Mouse (Mus musculus) hindbrain, embryonic 11.5 days (tissue): Measurements from ENCODE around the gene Sema3f. TPM values are rescaled to one million over a fixed set of nuclear protein-coding genes. Genes with fewer than 3 reads are reported as not detected.
A peak's percentile ranks its signal among the peaks of the same experiment; 100 is the strongest.

Source experiments
- ATAC-seq: fragments of 200-750 bp; cut with Nextera tagmentation; 2 replicates; pipeline ENCODE4 v1.8.0; 2017; ENCODE audit warnings: mild to moderate bottlenecking, moderate TSS enrichment, moderate library complexity; ENCODE audit not compliant: low FRiP score
- DNase-seq: peaks from one replicate; pipeline ENCODE4 v3.0.0-alpha.2; 2015; ENCODE audit warnings: low spot score
- H3K27ac ChIP-seq: fragments of 300-500 bp; sonication (generic); 2 replicates; pipeline ENCODE4 v1.5.1; 2014; ENCODE audit warnings: mild to moderate bottlenecking, low read depth, low read length
- H3K27me3 ChIP-seq: fragments of 300-500 bp; sonication (generic); 2 replicates; pipeline ENCODE4 v1.6.1; 2014; ENCODE audit warnings: mild to moderate bottlenecking, low read length, moderate library complexity, mixed read lengths; ENCODE audit not compliant: control insufficient read depth, insufficient read depth
- H3K36me3 ChIP-seq: fragments of 300-500 bp; sonication (generic); 2 replicates; pipeline ENCODE4 v1.6.1; 2014; ENCODE audit warnings: mild to moderate bottlenecking, low read length, moderate library complexity, mixed read lengths; ENCODE audit not compliant: control insufficient read depth, insufficient read depth
- H3K4me1 ChIP-seq: fragments of 300-500 bp; sonication (generic); replicated peaks from 2 replicates; pipeline ENCODE4 v1.6.1; 2014; ENCODE audit warnings: low read length, mixed read lengths; ENCODE audit not compliant: control insufficient read depth, insufficient read depth
- H3K4me2 ChIP-seq: fragments of 300-500 bp; sonication (generic); replicated peaks from 2 replicates; pipeline ENCODE4 v1.6.1; 2014; ENCODE audit warnings: mild to moderate bottlenecking, low read depth, low read length
- H3K4me3 ChIP-seq: fragments of 300-500 bp; sonication (generic); 2 replicates; pipeline ENCODE4 v1.5.1; 2014; ENCODE audit warnings: low read depth, low read length
- H3K9ac ChIP-seq: fragments of 300-500 bp; sonication (generic); 2 replicates; pipeline ENCODE4 v1.6.1; 2014; ENCODE audit warnings: low read depth, low read length
- H3K9me3 ChIP-seq: fragments of 300-500 bp; sonication (generic); 2 replicates; pipeline ENCODE4 v1.6.1; 2016; ENCODE audit warnings: low read length; ENCODE audit not compliant: control insufficient read depth
- WGBS: fragments of 180-500 bp; shearing (Covaris S2); extraction: QIAGEN DNeasy Blood & Tissue Kit; methylation state at CpG from one replicate; pipeline ENCODE4 v1.1.7; 2014; 5-methylcytosine and 5-hydroxymethylcytosine counted together
- polyA plus RNA-seq: library from polyadenylated mRNA; unstranded; fragments of >200 nt; fragmentation: Nextera tagmentation; extraction: Ambion mirVana; gene quantifications from 2 replicates; pipeline ENCODE4 v1.2.1, GENCODE M21; 2014

Sema3f gene
- polyA plus RNA-seq, 1 experiment from 2014 or later, result 12.0 TPM

DNA sequence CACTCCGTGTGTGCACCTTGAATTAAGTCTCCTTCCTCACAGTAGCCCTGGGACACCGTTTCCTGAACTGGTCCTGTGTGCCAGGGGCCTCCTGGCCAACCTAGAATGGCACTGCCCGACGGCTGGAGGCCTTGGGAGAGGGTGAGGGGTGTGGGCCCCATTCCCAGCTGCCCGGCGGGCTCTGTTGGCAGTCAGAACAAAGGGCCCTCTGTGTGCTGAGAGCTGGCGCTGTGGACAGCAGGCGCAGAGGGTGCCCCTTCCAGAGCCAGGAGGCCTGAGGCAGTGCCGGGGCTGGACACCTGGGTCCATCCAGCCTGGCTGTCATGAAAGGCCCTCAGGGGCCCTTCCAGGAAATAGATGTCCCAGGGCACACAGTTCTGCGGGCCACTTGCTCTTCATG lies 50.7 kb downstream of the Sema3f start:
- H3K4me1 ChIP-seq, result peaks cover 7% of the 10 kb centered on the region
- WGBS, result 87% methylated on average over 10 of the region's 10 CpGs
- ATAC-seq, result no peak
- H3K9ac ChIP-seq, result no peak overlapping the region
- H3K9me3 ChIP-seq, result no peaks in the 10 kb centered on the region
- H3K27ac ChIP-seq, result no peak overlapping the region
- no peak overlapping the region for H3K4me3 ChIP-seq
- H3K4me2 ChIP-seq, result no peak overlapping the region
- DNase-seq, result no peak
- H3K36me3 ChIP-seq, result no peaks in the 10 kb centered on the region
- H3K27me3 ChIP-seq, result no peaks in the 10 kb centered on the region

DNA sequence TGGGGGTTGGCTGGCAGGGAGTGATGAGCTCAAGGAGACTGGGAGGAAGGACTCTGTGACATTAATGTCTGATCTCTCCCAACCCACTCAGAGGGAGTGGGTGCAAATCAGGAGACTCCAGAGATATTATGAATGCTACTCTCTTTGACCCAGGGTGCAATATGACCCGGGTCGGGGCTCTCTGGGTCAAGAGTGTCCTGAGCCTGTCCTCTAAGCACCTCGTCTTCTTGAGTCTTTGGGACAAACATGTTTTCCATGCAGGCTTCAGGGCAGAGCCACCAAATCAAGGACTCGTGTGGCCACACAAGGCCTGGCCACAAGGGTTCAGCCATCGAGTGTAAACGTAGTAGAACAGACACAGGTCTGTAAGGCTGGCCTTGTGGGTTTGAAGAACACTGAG lies 52.2 kb downstream of the Sema3f start:
- Histone ChIP-seq H3K4me3 (no peak overlapping the region), H3K4me2 (no peak overlapping the region), H3K27ac (no peak overlapping the region), H3K9me3 (no peaks in the 10 kb centered on the region), H3K9ac (no peak overlapping the region), H3K36me3 (no peaks in the 10 kb centered on the region), H3K4me1 (no peaks in the 10 kb centered on the region), H3K27me3 (no peaks in the 10 kb centered on the region)
- 85% methylated on average over 6 of the region's 6 CpGs for WGBS
- ATAC-seq, result no peak
- DNase-seq, result no peak

DNA sequence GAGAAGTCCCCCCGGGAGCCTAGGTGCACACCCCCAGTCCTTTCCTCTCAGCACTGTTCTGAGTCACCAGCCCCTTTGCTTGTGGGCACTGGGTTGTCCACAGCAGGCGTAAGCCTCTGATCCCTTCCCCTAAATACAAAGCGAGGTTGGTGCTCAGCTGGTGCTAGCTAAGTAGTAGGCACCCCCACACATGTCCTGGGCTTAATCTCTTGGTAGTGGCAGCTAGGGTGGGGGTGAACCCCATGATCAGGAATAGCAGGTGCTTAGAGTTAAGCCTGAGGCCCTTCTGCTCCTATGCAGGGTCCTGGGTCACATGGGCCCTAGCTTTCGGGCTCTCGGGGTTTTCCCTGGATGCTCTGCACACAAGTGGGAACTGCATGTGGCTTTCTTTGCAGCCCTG lies 53.1 kb downstream of the Sema3f start:
- Histone ChIP-seq H3K27me3 (no peaks in the 10 kb centered on the region), H3K36me3 (no peaks in the 10 kb centered on the region), H3K4me3 (no peak overlapping the region), H3K9ac (no peak overlapping the region), H3K4me2 (no peak overlapping the region), H3K27ac (no peak overlapping the region), H3K4me1 (no peaks in the 10 kb centered on the region), H3K9me3 (no peaks in the 10 kb centered on the region)
- no peak for DNase-seq
- ATAC-seq, result no peak
- WGBS, result 92% methylated on average over 5 of the region's 5 CpGs

- H3K9ac ChIP-seq, result no peak overlapping the region
- no peaks in the 10 kb centered on the region for H3K36me3 ChIP-seq
- no peaks in the 10 kb centered on the region for H3K27me3 ChIP-seq
- no peak for ATAC-seq
- no peak overlapping the region for H3K27ac ChIP-seq
- WGBS, result 83% methylated on average over 4 of the region's 4 CpGs
- H3K4me3 ChIP-seq, result no peak overlapping the region
- no peaks in the 10 kb centered on the region for H3K4me1 ChIP-seq
- no peak overlapping the region for H3K4me2 ChIP-seq
- H3K9me3 ChIP-seq, result no peaks in the 10 kb centered on the region
- DNase-seq, result no peak
Observed at GRCm38 (mm10) chr9:107654585-107654984, 55.7 kb downstream of the Sema3f start.

- H3K4me1 ChIP-seq, result no peaks in the 10 kb centered on the region
- ATAC-seq (no peak), DNase-seq (no peak)
- no peaks in the 10 kb centered on the region for H3K27me3 ChIP-seq
- WGBS, result 92% methylated on average over 2 of the region's 2 CpGs
- no peak overlapping the region for H3K4me2 ChIP-seq
- no peaks in the 10 kb centered on the region for H3K36me3 ChIP-seq
- H3K9me3 ChIP-seq, result no peaks in the 10 kb centered on the region
- H3K9ac ChIP-seq, result no peak overlapping the region
- H3K4me3 ChIP-seq, result no peak overlapping the region
- H3K27ac ChIP-seq, result no peak overlapping the region
Observed at GRCm38 (mm10) chr9:107653474-107653873, 56.8 kb downstream of the Sema3f start.

DNA sequence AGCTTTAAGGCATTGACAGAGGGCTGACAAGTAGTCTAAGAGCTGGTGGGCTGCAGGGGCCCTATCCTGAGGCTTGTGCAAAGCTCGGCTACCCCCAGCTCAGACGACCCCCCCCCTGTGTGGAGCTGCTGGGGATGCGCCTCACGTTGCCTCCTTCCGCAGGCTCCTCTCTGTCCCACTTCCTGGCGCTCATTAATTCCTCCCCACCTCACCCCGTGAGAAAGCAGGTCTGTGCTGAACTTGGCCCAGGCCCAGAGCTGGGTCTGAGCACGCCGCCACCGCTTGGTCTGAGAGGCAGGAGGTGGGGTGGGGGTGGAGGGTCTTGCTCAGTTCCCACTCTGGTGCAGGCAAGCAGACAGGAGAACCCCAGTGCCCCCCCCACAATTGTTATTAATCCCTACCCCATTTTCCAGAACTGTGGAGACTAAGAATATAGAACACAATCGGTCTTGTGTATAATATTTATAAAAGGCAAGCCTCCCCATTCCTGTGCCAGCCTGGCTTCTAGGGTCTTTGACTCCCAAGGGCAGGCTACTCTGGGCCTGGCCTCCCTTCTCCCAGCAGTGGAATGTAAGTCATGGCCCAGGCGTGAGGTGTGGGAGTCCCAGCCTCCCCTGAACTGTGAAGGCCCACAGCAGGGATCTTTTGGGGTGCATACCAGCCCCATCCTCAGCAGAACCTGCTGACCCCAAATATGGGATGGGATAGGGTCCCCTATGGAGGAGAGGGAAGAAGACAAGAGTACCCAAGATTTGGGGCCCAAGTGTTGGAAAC lies 59.4 kb downstream of the Sema3f start:
- Histone ChIP-seq H3K4me1 (no peaks in the 10 kb centered on the region), H3K4me2 (no peak overlapping the region), H3K9ac (no peak overlapping the region), H3K36me3 (no peaks in the 10 kb centered on the region), H3K27ac (no peak overlapping the region), H3K4me3 (no peak overlapping the region), H3K27me3 (no peaks in the 10 kb centered on the region), H3K9me3 (no peaks in the 10 kb centered on the region)
- 41% methylated on average over 12 of the region's 12 CpGs for WGBS
- no peak for DNase-seq
- ATAC-seq, result peak; percentile 59

GRCm38 (mm10) chr9:107650225-107650624 lies 60.0 kb downstream of the Sema3f start:
- ATAC-seq, result no peak
- Histone ChIP-seq H3K4me3 (no peak overlapping the region), H3K27me3 (no peaks in the 10 kb centered on the region), H3K36me3 (no peaks in the 10 kb centered on the region), H3K4me2 (no peak overlapping the region), H3K9ac (no peak overlapping the region), H3K9me3 (no peaks in the 10 kb centered on the region), H3K4me1 (no peaks in the 10 kb centered on the region), H3K27ac (no peak overlapping the region)
- 77% methylated on average over 7 of the region's 7 CpGs for WGBS
- no peak for DNase-seq

- 88% methylated on average over 3 of the region's 3 CpGs for WGBS
- no peak overlapping the region for H3K4me3 ChIP-seq
- H3K9me3 ChIP-seq, result no peaks in the 10 kb centered on the region
- DNase-seq (no peak), ATAC-seq (no peak)
- no peaks in the 10 kb centered on the region for H3K27me3 ChIP-seq
- H3K9ac ChIP-seq, result no peak overlapping the region
- no peak overlapping the region for H3K4me2 ChIP-seq
- no peaks in the 10 kb centered on the region for H3K36me3 ChIP-seq
- H3K4me1 ChIP-seq, result peaks cover 3% of the 10 kb centered on the region; the same call in 1 of the 2 replicates
- no peak overlapping the region for H3K27ac ChIP-seq
Observed at GRCm38 (mm10) chr9:107648767-107649166, 61.5 kb downstream of the Sema3f start.

DNA sequence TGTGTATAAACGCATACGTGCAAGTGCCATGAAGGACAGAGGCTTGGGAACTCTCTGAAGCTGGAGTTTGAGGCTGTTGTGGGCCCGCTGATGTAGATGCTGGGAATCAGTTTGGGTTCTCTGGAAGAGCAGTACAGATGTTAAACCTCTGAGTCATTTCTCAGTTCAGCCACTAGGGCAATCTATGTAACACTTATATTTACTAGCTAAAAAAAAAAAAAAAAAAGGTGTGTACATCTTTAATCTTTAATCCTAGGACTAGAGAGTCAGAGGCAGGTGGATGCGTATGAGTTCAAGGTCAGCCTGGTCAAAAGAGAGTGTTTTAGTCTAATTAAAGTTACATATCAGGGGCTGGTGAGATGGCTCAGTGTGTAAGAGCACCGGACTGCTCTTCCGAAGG lies 63.3 kb downstream of the Sema3f start:
- H3K4me3 ChIP-seq, result no peak overlapping the region
- H3K9me3 ChIP-seq, result no peaks in the 10 kb centered on the region
- H3K27me3 ChIP-seq, result no peaks in the 10 kb centered on the region
- ATAC-seq (no peak), DNase-seq (no peak)
- no peaks in the 10 kb centered on the region for H3K36me3 ChIP-seq
- H3K4me1 ChIP-seq, result peaks cover 3% of the 10 kb centered on the region; the same call in 1 of the 2 replicates
- H3K9ac ChIP-seq, result no peak overlapping the region
- 79% methylated on average over 6 of the region's 6 CpGs for WGBS
- H3K27ac ChIP-seq, result no peak overlapping the region
- H3K4me2 ChIP-seq, result no peak overlapping the region
